Mouse (Mus musculus) heart, adult 11 months (tissue): ENCODE measurements around the gene Ptch2.
A peak's percentile ranks its signal among the peaks of the same experiment; 100 is the strongest.

ENCODE experiments used
- DNase-seq: peaks from one replicate; pipeline ENCODE4 v3.0.0; 2022

Ptch2 gene

GRCm38 (mm10) chr4:117131198-117131597, 35.3 kb downstream of the Ptch2 start:
- DNase-seq: no peak

- DNase-seq: peak; percentile 93
Measured at GRCm38 (mm10) chr4:117131890-117132793, 36.3 kb downstream of the Ptch2 start.

- peak; percentile 93 for DNase-seq
Measured at GRCm38 (mm10) chr4:117132794-117133143, 36.9 kb downstream of the Ptch2 start.

GRCm38 (mm10) chr4:117133366-117133796, 37.5 kb downstream of the Ptch2 start:
- DNase-seq: no peak

- peak; percentile 100 for DNase-seq
Measured at GRCm38 (mm10) chr4:117133817-117134600, 38.1 kb downstream of the Ptch2 start, which contains the start of gene Plk3. Plk3 (minus strand) TSS chr4:117133963.

- DNase-seq: no peak
Measured at GRCm38 (mm10) chr4:117134601-117134995, 38.7 kb downstream of the Ptch2 start.

- DNase-seq: no peak
Measured at GRCm38 (mm10) chr4:117136034-117136433, 40.2 kb downstream of the Ptch2 start.

GRCm38 (mm10) chr4:117138295-117139216, 42.7 kb downstream of the Ptch2 start:
- no peak for DNase-seq

GRCm38 (mm10) chr4:117139217-117139612, 43.3 kb downstream of the Ptch2 start:
- DNase-seq: no peak

- DNase-seq: no peak
Measured at GRCm38 (mm10) chr4:117140613-117141012, 44.7 kb downstream of the Ptch2 start.

- DNase-seq: no peak
Measured at GRCm38 (mm10) chr4:117143023-117143422, 47.1 kb downstream of the Ptch2 start.

- no peak for DNase-seq
Measured at GRCm38 (mm10) chr4:117145248-117145647, 49.4 kb downstream of the Ptch2 start.

GRCm38 (mm10) chr4:117146176-117146575, 50.3 kb downstream of the Ptch2 start:
- DNase-seq: peak; percentile 98

GRCm38 (mm10) chr4:117148047-117148713, 52.3 kb downstream of the Ptch2 start:
- no peak for DNase-seq

- peak; percentile 88 for DNase-seq
Measured at GRCm38 (mm10) chr4:117148815-117149214, 52.9 kb downstream of the Ptch2 start.

- no peak for DNase-seq
Measured at GRCm38 (mm10) chr4:117149291-117150211, 53.7 kb downstream of the Ptch2 start.

GRCm38 (mm10) chr4:117150212-117150733, 54.4 kb downstream of the Ptch2 start:
- DNase-seq: no peak

GRCm38 (mm10) chr4:117151416-117151815, 55.5 kb downstream of the Ptch2 start:
- DNase-seq: no peak

GRCm38 (mm10) chr4:117152714-117153113, 56.8 kb downstream of the Ptch2 start:
- DNase-seq: no peak

GRCm38 (mm10) chr4:117155020-117155791, 59.3 kb downstream of the Ptch2 start:
- DNase-seq: peak; percentile 94
